Mouse (Mus musculus): ENCODE measurements around the gene Agfg1. TPM values are rescaled to one million over a fixed set of nuclear protein-coding genes. Genes with fewer than 3 reads are reported as not detected.

The Agfg1 gene
- polyA plus RNA-seq, 1 experiment from 2014 or later: 39.5 TPM

DNA sequence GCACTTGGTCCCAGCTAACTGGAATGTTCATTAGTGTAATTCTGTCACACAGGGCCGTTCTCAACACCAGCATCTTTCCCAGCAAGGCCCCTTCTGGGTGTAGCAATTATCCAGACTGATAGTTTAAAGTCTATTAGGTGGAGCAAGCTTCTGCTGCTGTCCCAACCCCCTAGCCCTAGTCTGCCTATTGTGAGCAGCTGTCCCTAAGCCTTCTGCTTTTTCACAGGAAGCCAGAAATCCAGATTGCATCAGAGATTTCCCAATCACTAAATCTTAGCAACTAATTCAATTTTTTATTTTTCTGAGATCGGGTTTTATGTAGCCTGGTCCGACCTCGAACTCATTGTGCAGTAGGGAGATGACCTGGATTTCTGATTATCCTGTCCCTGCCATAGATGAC, 40.4 kb upstream of the Agfg1 start:
- no peak overlapping the region for H3K27ac ChIP-seq (ENCODE audit: low read depth, low read length)
- ATAC-seq (ENCODE audit: low read depth): no peak

DNA sequence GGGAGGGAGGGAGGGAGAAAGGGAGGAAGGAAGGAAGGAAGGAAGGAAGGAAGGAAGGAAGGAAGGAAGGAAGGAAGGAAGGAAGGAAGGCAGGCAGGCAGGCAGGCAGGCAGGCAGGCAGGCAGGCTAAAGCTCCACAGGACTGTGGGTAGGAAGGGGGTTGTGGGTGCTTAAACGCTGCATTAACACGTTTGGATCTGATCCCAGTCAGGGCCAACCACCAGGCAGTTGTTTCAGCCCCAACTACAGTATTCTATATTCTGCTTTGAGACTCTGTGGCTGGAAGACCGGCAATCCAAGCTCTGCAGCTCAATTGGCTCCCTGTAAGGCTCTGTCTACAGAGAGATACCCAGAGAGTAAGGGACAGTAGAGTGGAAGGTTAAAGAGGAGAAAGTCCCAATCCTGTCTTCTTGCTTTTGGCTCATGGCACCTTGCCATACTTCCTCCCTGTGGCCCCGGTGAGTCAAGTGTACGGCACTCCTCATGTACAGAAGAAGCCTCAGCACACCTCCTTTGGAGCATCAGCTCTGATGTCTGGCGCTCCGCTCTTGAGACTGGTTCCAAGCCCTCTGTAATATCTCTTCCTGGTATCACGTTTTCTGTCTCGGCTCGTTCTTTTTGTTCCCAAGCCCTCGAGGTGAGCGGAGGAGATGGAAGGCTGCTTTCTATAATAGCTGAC, 38.0 kb upstream of the Agfg1 start:
- no peaks in the 10 kb centered on the region for H3K36me3 ChIP-seq (ENCODE audit: control insufficient read depth, insufficient read depth, low read length)
- no peaks in the 10 kb centered on the region for H3K27me3 ChIP-seq (ENCODE audit: control insufficient read depth, insufficient read depth, low read length)
- no peak overlapping the region for H3K9ac ChIP-seq (replicated peaks; ENCODE audit: low read depth, low read length)
- no peak overlapping the region for H3K4me3 ChIP-seq (ENCODE audit: low read depth, low read length)
- H3K9me3 ChIP-seq (ENCODE audit: control insufficient read depth, low read length): no peaks in the 10 kb centered on the region
- 76% methylated on average over 12 of the region's 12 CpGs for WGBS
- H3K4me1 ChIP-seq (ENCODE audit: control insufficient read depth, insufficient read depth, low read length): peaks cover 3% of the 10 kb centered on the region; the same call in 1 of the 2 replicates
- no peak overlapping the region for H3K4me2 ChIP-seq (ENCODE audit: low read depth, low read length)
- no peak overlapping the region for H3K27ac ChIP-seq (ENCODE audit: low read depth, low read length)
- no peak for ATAC-seq (ENCODE audit: low read depth)

More for the DNA sequence above, 40.4 kb upstream of the Agfg1 start:
- Histone ChIP-seq H3K36me3 (ENCODE audit: control insufficient read depth, insufficient read depth, low read length) (no peaks in the 10 kb centered on the region), H3K9me3 (ENCODE audit: control insufficient read depth, low read length) (no peaks in the 10 kb centered on the region), H3K4me2 (ENCODE audit: low read depth, low read length) (no peak overlapping the region), H3K4me3 (ENCODE audit: low read depth, low read length) (no peak overlapping the region), H3K27me3 (ENCODE audit: control insufficient read depth, insufficient read depth, low read length) (no peaks in the 10 kb centered on the region), H3K9ac (replicated peaks; ENCODE audit: low read depth, low read length) (no peak overlapping the region), H3K4me1 (ENCODE audit: control insufficient read depth, insufficient read depth, low read length) (peaks cover 3% of the 10 kb centered on the region; the same call in 1 of the 2 replicates)
- WGBS: 75% methylated on average over 4 of the region's 4 CpGs

DNA sequence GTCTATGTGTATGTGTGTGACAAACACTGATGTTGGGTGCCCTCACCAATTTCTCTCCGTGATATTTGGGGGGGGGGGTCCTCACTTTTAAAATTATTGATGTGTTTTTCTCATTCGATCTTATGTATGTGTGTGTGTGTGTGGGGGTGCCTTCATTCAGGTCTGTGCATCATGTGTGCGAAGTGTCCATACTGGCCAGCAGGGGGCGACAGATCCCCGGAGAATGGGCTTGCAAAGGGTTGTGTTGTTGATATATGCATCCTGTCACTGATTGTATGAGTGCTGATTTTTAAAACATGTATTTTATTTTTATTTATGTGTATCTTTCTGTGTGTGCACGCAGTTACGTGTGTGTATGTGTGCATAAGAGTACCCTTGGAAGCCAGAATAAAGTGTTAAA, 35.7 kb upstream of the Agfg1 start:
- Histone ChIP-seq H3K4me1 (ENCODE audit: control insufficient read depth, insufficient read depth, low read length) (no peaks in the 10 kb centered on the region), H3K9me3 (ENCODE audit: control insufficient read depth, low read length) (no peaks in the 10 kb centered on the region), H3K4me3 (ENCODE audit: low read depth, low read length) (no peak overlapping the region), H3K36me3 (ENCODE audit: control insufficient read depth, insufficient read depth, low read length) (no peaks in the 10 kb centered on the region), H3K9ac (replicated peaks; ENCODE audit: low read depth, low read length) (no peak overlapping the region), H3K27ac (ENCODE audit: low read depth, low read length) (no peak overlapping the region), H3K27me3 (ENCODE audit: control insufficient read depth, insufficient read depth, low read length) (no peaks in the 10 kb centered on the region), H3K4me2 (ENCODE audit: low read depth, low read length) (no peak overlapping the region)
- WGBS: 76% methylated on average over 7 of the region's 7 CpGs
- ATAC-seq (ENCODE audit: low read depth): no peak

DNA sequence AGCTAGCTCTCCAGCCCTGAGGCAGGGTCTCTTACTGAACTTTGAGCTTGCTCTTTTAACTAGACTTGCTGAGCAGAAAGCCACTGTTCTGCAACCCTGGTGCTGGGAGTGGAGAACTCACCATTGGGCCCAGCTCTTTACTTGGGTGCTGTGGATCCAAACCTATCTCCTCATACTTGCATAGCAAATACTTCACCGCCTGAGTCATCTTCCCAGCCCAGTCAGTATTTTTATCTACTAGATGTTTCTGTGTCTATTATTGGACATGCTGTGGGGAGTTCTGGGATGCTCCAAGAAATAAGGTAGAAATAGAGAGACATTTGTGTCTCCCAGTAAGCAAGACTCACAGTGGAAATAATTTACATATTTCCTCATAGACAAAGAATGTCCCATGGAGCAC, 35.2 kb upstream of the Agfg1 start:
- no peak overlapping the region for H3K9ac ChIP-seq (replicated peaks; ENCODE audit: low read depth, low read length)
- no peak for ATAC-seq (ENCODE audit: low read depth)
- 97% methylated on average over 1 of the region's 1 CpGs for WGBS
- H3K36me3 ChIP-seq (ENCODE audit: control insufficient read depth, insufficient read depth, low read length): no peaks in the 10 kb centered on the region
- H3K27me3 ChIP-seq (ENCODE audit: control insufficient read depth, insufficient read depth, low read length): no peaks in the 10 kb centered on the region
- H3K4me1 ChIP-seq (ENCODE audit: control insufficient read depth, insufficient read depth, low read length): no peaks in the 10 kb centered on the region
- no peak overlapping the region for H3K4me2 ChIP-seq (ENCODE audit: low read depth, low read length)
- no peak overlapping the region for H3K27ac ChIP-seq (ENCODE audit: low read depth, low read length)
- no peaks in the 10 kb centered on the region for H3K9me3 ChIP-seq (ENCODE audit: control insufficient read depth, low read length)
- no peak overlapping the region for H3K4me3 ChIP-seq (ENCODE audit: low read depth, low read length)

DNA sequence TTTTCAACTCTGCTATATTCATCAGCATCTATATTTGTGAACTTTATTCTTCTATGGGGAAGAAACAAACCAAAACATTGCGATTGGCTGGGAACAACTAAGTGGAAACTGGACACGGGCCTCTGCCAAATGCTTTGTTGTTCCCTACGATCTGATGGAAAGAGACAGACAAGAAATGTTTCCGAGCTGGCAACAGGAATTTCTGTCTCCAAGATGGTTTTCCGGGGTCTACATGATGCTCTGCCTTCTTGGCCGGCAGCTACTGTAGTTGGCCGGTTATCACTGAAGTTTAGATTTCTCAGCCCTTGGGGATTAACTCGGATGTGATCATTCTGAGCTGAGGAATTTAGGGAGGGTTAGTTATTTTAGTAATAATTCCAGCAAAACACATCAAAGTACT, 32.9 kb upstream of the Agfg1 start:
- no peak overlapping the region for H3K27ac ChIP-seq (ENCODE audit: low read depth, low read length)
- ATAC-seq (ENCODE audit: low read depth): no peak

DNA sequence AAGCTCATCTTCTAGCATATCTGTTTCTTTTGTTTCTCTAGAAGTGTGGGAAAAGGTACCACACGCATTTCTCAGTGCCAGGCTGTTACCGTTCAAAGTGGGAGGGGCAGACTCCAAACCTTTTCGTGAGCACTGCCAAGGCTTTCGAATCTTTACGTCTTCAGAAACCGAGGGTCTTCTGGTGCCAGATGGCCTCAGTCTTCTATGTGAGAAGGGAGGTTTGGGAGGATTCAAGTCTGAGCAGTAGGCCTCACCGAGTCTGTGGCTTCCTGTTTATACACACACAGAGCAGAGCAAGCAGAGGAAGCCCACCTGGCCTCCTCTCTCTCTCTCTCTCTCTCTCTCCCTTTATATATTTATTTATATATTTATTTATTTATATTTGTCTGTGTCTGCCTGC, 32.1 kb upstream of the Agfg1 start:
- no peaks in the 10 kb centered on the region for H3K9me3 ChIP-seq (ENCODE audit: control insufficient read depth, low read length)
- H3K4me2 ChIP-seq (ENCODE audit: low read depth, low read length): no peak overlapping the region
- H3K9ac ChIP-seq (replicated peaks; ENCODE audit: low read depth, low read length): no peak overlapping the region
- H3K4me3 ChIP-seq (ENCODE audit: low read depth, low read length): no peak overlapping the region
- H3K4me1 ChIP-seq (ENCODE audit: control insufficient read depth, insufficient read depth, low read length): no peaks in the 10 kb centered on the region
- ATAC-seq (ENCODE audit: low read depth): no peak
- no peaks in the 10 kb centered on the region for H3K36me3 ChIP-seq (ENCODE audit: control insufficient read depth, insufficient read depth, low read length)
- no peak overlapping the region for H3K27ac ChIP-seq (ENCODE audit: low read depth, low read length)
- WGBS: 89% methylated on average over 7 of the region's 7 CpGs
- no peaks in the 10 kb centered on the region for H3K27me3 ChIP-seq (ENCODE audit: control insufficient read depth, insufficient read depth, low read length)

More for the DNA sequence above, 32.9 kb upstream of the Agfg1 start:
- H3K4me2 ChIP-seq (ENCODE audit: low read depth, low read length): no peak overlapping the region
- no peaks in the 10 kb centered on the region for H3K9me3 ChIP-seq (ENCODE audit: control insufficient read depth, low read length)
- H3K4me3 ChIP-seq (ENCODE audit: low read depth, low read length): no peak overlapping the region
- no peaks in the 10 kb centered on the region for H3K4me1 ChIP-seq (ENCODE audit: control insufficient read depth, insufficient read depth, low read length)
- WGBS: 84% methylated on average over 8 of the region's 8 CpGs
- no peaks in the 10 kb centered on the region for H3K27me3 ChIP-seq (ENCODE audit: control insufficient read depth, insufficient read depth, low read length)
- no peak overlapping the region for H3K9ac ChIP-seq (replicated peaks; ENCODE audit: low read depth, low read length)
- no peaks in the 10 kb centered on the region for H3K36me3 ChIP-seq (ENCODE audit: control insufficient read depth, insufficient read depth, low read length)

DNA sequence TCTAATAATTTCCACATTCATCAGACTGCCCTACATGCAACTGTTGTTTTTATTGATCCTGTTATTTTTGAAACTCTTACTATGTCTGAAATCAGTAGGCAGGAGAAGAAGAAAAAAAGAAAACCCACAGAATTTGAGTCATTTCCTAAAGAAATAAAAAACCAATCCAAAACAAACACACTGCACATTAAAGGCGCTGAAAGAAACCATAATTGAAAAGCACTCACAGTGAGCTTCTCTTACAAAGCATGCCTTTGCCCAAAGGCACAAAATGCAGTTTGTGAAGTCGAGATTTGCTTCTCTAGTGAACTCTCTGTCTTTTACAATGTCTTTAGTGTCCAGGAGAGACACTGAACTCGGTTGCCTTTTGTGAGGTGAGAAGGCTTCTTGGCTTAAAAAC, 30.7 kb upstream of the Agfg1 start:
- H3K36me3 ChIP-seq (ENCODE audit: control insufficient read depth, insufficient read depth, low read length): no peaks in the 10 kb centered on the region
- H3K9me3 ChIP-seq (ENCODE audit: control insufficient read depth, low read length): no peaks in the 10 kb centered on the region
- no peak overlapping the region for H3K4me3 ChIP-seq (ENCODE audit: low read depth, low read length)
- H3K9ac ChIP-seq (replicated peaks; ENCODE audit: low read depth, low read length): no peak overlapping the region
- H3K4me2 ChIP-seq (ENCODE audit: low read depth, low read length): no peak overlapping the region
- ATAC-seq (ENCODE audit: low read depth): no peak
- no peak overlapping the region for H3K27ac ChIP-seq (ENCODE audit: low read depth, low read length)
- H3K4me1 ChIP-seq (ENCODE audit: control insufficient read depth, insufficient read depth, low read length): no peaks in the 10 kb centered on the region
- no peaks in the 10 kb centered on the region for H3K27me3 ChIP-seq (ENCODE audit: control insufficient read depth, insufficient read depth, low read length)
- 62% methylated on average over 3 of the region's 3 CpGs for WGBS

DNA sequence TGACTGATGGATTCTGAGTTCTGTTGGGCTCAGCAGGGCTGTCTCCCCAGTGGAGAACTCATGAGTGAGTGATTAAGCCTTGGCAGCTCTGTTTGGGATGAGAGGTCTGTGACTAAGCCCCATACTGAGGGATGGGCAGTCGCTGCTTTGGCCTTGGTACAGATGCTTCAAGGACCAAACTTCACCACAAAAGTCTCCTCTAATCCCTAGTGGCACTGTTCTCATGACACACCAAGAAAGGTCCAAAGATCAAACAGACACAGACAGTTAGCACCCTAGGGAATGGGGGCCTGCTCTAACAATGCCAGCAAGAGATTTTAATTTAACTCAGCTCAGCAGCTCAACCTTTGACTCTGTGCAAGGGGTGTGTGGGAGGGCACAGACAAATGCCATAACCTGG, 27.5 kb upstream of the Agfg1 start:
- Histone ChIP-seq H3K27ac (ENCODE audit: low read depth, low read length) (no peak overlapping the region), H3K4me1 (ENCODE audit: control insufficient read depth, insufficient read depth, low read length) (no peaks in the 10 kb centered on the region), H3K27me3 (ENCODE audit: control insufficient read depth, insufficient read depth, low read length) (no peaks in the 10 kb centered on the region), H3K4me3 (ENCODE audit: low read depth, low read length) (no peak overlapping the region), H3K4me2 (ENCODE audit: low read depth, low read length) (no peak overlapping the region), H3K9me3 (ENCODE audit: control insufficient read depth, low read length) (no peaks in the 10 kb centered on the region), H3K9ac (replicated peaks; ENCODE audit: low read depth, low read length) (no peak overlapping the region), H3K36me3 (ENCODE audit: control insufficient read depth, insufficient read depth, low read length) (no peaks in the 10 kb centered on the region)
- no peak for ATAC-seq (ENCODE audit: low read depth)
- WGBS: 67% methylated on average over 1 of the region's 1 CpGs

DNA sequence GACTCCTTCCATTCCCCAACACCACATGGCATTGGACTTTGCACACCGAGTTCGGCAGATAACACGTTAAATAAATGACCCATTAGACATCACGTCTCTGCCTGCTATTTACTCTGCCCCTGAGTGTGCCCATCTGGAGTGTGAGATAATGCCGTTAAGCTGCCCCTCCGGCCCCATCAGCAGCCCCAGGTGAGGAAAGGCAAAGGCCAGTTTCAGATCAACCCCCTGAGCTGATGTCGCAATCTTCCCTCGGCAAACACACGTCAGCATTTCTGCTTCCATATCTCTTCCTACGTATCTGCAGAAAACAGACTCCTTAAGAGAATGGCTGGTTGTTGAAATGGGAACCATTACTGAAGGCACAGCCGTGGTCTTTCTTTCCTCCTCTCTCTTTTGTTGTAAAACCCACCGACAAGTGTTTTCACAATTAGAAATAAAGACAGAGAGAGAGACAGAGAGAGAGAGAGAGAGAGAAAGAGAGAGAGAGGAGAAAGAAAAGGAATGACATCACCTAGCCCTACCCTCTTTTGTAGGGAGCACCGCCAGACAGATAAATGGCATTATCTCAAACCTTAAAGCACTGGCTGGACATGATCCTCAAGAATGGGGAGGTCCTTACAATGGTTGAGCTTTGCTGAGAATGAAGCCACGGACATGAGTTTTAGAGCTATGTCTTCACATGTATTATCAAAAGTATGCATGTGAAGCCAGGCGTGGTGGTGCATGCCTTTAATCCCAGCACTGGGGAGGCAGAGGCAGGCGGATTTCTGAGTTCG, 23.2 kb upstream of the Agfg1 start:
- Histone ChIP-seq H3K4me1 (ENCODE audit: control insufficient read depth, insufficient read depth, low read length) (no peaks in the 10 kb centered on the region), H3K36me3 (ENCODE audit: control insufficient read depth, insufficient read depth, low read length) (no peaks in the 10 kb centered on the region), H3K27me3 (ENCODE audit: control insufficient read depth, insufficient read depth, low read length) (no peaks in the 10 kb centered on the region), H3K27ac (ENCODE audit: low read depth, low read length) (no peak overlapping the region), H3K9me3 (ENCODE audit: control insufficient read depth, low read length) (no peaks in the 10 kb centered on the region), H3K9ac (replicated peaks; ENCODE audit: low read depth, low read length) (no peak overlapping the region), H3K4me3 (ENCODE audit: low read depth, low read length) (no peak overlapping the region), H3K4me2 (ENCODE audit: low read depth, low read length) (no peak overlapping the region)
- peak; percentile 56; the same call in 1 of the 2 replicates for ATAC-seq (ENCODE audit: low read depth)
- WGBS: 65% methylated on average over 17 of the region's 17 CpGs
